In the genomic region with DNA sequence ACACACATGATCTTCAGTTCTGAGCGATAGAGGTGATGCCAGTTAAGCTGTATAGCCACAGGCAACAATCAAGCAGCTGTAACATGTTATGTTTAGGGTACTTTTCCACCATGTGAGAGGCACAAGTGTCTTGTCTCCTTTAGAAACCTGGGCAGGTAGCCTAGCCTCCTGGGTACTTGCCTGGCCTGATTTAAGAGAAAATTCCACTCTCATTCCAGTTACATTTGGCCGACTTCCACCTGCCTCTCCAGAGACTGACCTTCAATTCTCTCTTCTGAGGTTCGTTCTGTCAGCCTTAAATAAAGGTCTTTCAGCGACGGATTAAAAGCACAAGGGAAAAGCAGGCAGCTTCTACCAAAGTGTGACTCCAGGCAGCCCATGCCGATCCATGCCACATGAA, we compare ENCODE assay signal across 9 mouse cellular contexts.
DNase-seq lines count a peak whose midpoint lies in the region.
"Had no signal": no experiment of that assay in that cellular context is flagged by ENCODE, and none has a peak within 500 bp of the region (broad histone marks: within the 10 kb centered on the region; RNA-seq: fewer than 3 reads in every experiment).

No protein-coding gene starts in this region.

- DNase-seq in heart, adult 9 months (ENCODE audit: low spot score in 2 of 2): peak; percentile 21 to 24
- DNase-seq in heart, adult 11 months: no peak
- peak; percentile 25 for DNase-seq in adrenal gland, adult 8-10 months
- peak; percentile 72 for DNase-seq in brain, adult 2 months (ENCODE audit: low read depth, low spot score)
- peak; percentile 21 to 48 for DNase-seq in cerebellum, postnatal 36 days
- no peak for DNase-seq in gastrocnemius, postnatal 10 days
- DNase-seq in retina, postnatal 1 day: no peak
- no peak for DNase-seq in MN1 (ENCODE audit: low spot score)
- DNase-seq: liver had no signal

Comparison
In these comparisons a context has a peak if more than half of its experiments do, and no peak if none do; other contexts are left out.
1. DNase-seq: peak in heart, adult 9 months (2 of 2), adrenal gland, adult 8-10 months (single experiment), brain, adult 2 months (single experiment) and cerebellum, postnatal 36 days (2 of 2); none in heart, adult 11 months (single experiment), gastrocnemius, postnatal 10 days (single experiment), retina, postnatal 1 day (single experiment) and MN1 (single experiment).